Mouse (Mus musculus): ENCODE measurements around the gene Stmn1.

Stmn1 gene

GRCm38 (mm10) chr4:134457130-134457825, 10.8 kb upstream of the Stmn1 start:
- in situ Hi-C loops (cut with MboI; ENCODE audit: unreplicated experiment in 2 of 2) = no loop called here

DNA sequence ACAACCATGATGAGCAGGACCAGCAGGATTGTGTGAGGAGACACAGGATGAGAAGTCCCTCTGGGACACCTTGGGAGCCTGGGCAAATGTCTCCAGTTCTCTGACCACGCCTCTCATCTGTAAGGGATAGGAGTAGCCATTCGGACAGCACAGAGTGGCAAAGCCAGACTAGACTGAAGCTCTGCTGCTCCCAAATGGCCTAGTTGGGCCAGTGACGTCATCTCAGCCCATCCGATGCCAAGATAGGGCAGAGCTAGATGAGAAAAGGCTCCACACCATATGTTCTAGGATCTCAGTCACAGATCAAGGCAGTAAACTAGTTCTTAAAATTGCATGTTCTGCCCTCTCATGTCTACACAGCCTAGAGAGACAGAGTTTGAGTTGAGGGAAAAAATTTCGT, 9.3 kb upstream of the Stmn1 start:
- in situ Hi-C loops (cut with MboI; ENCODE audit: unreplicated experiment in 2 of 2) = no loop called here

DNA sequence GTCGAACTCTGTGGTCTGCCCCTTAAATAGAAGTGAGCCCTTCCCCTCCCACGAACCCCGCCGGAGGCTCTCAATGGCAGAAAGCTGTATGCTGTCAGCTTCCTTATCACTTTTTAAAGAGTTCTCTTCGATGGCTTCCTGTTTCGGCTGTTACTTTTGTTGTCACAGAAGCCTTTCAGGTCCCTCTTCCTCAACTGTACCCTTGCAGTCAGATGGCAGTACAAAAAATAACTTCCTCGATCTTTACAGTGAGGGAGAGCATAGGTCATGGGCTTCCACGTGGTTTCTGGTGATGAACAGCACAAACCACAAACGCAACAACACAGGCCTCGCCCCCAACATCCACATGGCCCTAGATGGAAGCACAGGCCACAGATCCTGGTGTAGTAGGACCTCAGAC, 7.8 kb upstream of the Stmn1 start:
- in situ Hi-C loops (cut with MboI; ENCODE audit: unreplicated experiment in 2 of 2) = no loop called here

- in situ Hi-C loops (cut with MboI; ENCODE audit: unreplicated experiment in 2 of 2) = no loop called here
These were observed 6.9 kb upstream of the Stmn1 start for GRCm38 (mm10) chr4:134461252-134461651.

- in situ Hi-C loops (cut with MboI; ENCODE audit: unreplicated experiment in 2 of 2) = no loop called here
These were observed 2.3 kb upstream of the Stmn1 start for GRCm38 (mm10) chr4:134465789-134466188.

DNA sequence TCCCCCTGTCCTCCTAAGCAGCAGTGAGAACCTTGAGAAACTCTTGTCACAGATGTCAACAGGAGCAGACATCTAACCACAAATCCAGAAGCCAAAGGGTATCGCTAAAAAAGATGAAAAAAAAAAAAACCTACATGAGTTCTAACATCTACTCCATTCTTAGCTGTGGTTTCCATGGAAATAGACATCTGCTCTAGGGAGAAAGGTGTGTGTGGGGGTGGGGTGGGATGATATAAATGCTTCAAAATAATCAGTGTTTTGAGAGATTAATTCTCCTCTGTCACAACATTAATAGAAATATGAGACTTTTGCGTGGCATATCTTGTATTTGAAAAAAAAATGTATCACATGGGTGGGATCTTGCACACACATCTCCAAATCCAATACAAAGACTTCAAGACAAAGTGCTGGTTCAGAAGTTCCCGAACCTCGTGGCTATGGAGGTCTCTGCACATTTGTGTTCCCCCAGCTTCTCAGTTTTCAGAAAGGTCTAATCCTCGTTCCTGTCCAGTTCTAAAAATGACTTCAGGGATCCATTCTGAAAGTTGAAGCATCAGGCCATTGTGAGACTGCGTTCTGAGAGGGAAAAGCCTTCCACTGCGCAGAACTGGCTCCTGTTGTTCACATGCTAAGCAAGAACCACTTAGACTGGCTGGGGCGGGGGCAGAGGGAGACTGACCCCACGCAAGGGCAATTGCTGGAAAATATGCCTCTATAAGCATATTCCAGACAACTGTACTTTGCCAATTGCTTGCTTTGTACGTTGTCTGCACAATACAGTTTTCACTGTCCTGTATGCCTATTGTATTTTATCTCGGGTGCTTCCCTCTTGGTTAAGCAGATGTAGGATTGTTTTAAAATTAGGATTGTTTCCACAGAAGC, 1.5 kb upstream of the Stmn1 start:
- in situ Hi-C loops (cut with MboI; ENCODE audit: unreplicated experiment in 2 of 2) = no loop called here

DNA sequence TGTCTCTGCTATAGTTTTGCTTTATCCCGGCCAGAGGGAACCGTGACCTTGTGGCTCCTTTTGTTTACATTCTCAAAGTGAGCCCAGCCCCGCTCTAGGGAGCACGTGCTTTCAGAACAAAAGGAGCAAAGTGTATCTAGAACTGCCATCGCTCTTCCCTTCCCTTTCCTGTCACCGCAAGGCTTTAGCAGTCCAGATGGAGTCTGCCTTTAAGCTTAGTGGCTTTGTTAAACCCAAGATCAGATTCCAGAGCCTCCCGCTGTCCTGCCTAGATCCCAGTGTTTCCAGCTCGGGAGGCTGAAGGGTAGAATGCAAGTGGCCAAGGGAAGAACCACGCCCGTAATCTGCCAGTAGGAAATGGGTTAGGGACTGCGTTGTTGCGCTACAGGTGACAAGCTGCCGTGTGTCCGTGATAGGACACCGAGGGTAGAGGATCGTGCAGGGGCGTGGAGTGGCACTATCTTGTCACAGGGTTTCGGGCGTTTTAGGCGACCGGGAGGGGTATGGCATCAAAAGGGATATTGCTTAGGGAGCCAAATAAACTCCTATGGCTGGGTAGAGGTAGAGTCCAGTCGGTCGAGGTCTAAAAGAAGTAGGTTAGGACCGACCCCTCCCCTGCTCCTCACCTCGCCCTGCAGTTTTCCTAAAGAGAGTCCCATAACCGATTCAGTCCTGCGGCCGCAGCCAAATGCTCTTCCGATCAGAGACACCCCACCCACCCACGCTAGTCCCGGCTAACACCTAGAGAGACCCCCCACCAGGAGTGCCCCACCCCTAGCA, 495 bp upstream of the Stmn1 start:
- in situ Hi-C loops (cut with MboI; ENCODE audit: unreplicated experiment in 2 of 2) = no loop called here

- in situ Hi-C loops (cut with MboI; ENCODE audit: unreplicated experiment in 2 of 2) = no loop called here
These were observed 602 bp downstream of the Stmn1 start for GRCm38 (mm10) chr4:134468578-134469266.

- in situ Hi-C loops (cut with MboI; ENCODE audit: unreplicated experiment in 2 of 2) = no loop called here
These were observed 1.2 kb downstream of the Stmn1 start for GRCm38 (mm10) chr4:134469341-134469796.

GRCm38 (mm10) chr4:134469985-134470384, 1.9 kb downstream of the Stmn1 start:
- in situ Hi-C loops (cut with MboI; ENCODE audit: unreplicated experiment in 2 of 2) = no loop called here

DNA sequence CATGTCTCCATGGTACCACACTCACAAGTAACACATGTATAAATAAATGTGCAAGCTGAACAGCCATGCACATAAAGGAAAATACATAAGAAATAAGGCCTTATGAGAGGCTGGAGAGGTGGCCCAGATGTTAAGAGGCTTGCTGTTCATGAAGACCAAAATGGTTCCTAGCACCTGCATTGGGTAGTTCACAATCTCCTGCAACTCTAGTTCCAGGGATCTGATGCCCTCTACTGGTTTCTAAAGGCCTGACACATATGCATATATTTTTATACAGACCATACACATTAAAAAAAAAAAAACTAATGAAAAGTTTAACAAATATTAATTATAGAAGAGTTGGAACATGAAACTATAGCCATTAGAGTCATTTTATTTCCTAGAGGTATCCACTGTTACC, 3.3 kb downstream of the Stmn1 start:
- in situ Hi-C loops (cut with MboI; ENCODE audit: unreplicated experiment in 2 of 2) = no loop called here

DNA sequence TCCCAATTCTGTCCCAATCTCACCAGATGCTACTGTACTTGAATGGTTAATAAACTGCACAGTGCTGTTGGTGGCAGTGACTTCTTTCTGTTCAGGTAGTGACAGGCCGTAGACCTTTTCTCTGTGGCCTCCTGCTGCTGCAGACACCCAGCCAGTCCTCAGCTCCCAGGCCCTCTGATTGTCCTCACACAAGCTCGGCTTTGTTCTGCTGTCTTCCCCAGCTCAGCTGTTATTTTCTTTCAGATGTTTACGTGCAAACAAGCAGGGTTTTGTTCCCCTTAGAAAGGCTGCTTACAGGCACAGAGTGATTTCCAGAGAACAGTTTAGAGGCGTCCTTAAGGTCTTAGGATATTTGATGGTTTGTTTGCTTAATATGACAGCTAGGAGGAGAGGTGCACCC, 5.6 kb downstream of the Stmn1 start:
- in situ Hi-C loops (cut with MboI; ENCODE audit: unreplicated experiment in 2 of 2) = no loop called here

DNA sequence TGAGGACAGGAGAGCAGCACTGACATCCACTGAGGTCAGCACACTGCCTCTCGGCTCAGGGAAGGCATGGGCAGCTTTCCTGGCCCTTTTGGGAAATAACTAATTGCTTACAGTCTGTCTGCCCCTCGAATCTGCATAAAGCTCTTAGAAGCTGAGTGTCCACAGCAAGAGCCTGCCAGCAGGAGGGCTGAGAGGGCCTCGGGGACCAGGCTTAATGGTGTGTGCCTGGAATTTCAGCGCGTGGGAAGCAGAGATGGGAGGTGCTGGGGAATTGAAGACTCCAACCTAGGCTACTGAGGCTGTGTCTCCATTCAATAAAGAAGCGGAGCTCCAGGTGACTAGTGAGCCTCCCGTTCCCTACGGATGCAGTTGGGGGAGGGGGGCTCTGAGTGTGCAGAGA, 6.1 kb downstream of the Stmn1 start:
- in situ Hi-C loops (cut with MboI; ENCODE audit: unreplicated experiment in 2 of 2) = no loop called here

DNA sequence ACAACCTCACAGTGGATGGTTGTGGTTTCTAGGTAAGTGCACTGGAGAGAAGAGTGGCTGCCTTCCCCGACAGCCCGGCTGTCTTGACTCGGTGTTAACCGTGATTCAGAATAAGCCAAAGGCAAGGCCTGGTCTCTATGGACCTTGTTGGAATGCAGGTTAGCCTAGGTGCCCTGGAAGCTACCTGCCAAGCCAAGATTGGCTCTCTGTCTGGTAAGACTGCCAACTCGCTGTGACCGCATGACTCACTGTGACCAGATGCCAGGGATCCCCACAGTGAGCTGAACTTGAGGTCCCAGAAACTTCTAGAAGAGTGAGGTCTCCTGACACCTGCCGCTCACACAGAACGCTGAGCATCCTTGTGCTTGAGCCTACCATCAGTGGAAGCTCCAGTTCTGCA, 8.8 kb downstream of the Stmn1 start:
- in situ Hi-C loops (cut with MboI; ENCODE audit: unreplicated experiment in 2 of 2) = loop anchor here (5.0 kb wide), 2 partner anchors 80 to 85 kb away; partner anchors contain the start of gene Pafah2 (in 1 of the 2)

DNA sequence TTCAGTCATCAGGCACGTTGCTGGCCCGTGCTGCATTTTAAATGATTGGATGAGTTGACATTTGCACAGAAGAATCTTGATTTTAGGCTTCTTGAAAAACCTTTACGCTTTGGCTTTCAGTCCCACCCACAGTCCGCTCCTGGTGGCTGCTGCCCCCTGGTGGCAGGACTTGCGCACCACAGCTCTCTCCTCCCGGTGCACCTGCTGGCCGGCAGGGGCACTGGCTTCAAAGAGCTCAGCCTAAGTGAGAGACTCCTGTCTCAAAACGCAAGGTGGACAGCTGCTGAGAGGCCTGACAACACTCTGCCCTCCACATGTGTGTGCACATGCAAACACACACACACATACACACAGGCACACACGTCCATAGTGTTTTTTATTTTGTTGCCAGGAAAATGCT, 9.9 kb downstream of the Stmn1 start:
- in situ Hi-C loops (cut with MboI; ENCODE audit: unreplicated experiment in 2 of 2) = loop anchor here (5.0 kb wide), 2 partner anchors 81 to 86 kb away; partner anchors contain the start of gene Pafah2 (in 1 of the 2)

- in situ Hi-C loops (cut with MboI; ENCODE audit: unreplicated experiment in 2 of 2) = loop anchor here (5.0 kb wide), 2 partner anchors 83 to 88 kb away; partner anchors contain the start of gene Pafah2 (in 1 of the 2)
These were observed 11.7 kb downstream of the Stmn1 start for GRCm38 (mm10) chr4:134479839-134480238.

- in situ Hi-C loops (cut with MboI; ENCODE audit: unreplicated experiment in 2 of 2) = no loop called here
These were observed 12.7 kb downstream of the Stmn1 start for GRCm38 (mm10) chr4:134480864-134481263.

DNA sequence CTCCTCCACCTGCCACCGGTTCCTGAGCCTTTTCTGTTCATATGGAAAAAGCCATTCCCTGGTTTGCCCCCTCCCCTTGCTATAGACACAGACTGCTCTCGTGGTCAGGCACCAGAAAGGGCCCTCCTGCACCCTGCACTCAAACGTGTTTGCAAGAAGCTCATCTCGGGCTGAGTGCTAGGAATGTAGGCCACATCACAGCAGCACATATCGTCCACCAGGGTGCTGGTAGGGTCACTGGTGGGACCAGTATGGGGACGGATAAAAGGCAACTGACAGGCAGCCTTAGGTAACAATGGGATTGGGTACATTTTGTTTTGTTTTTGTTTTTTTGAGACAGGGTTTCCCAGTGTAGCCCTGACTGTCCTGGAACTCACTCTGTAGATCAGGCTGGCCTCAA, 13.2 kb downstream of the Stmn1 start:
- in situ Hi-C loops (cut with MboI; ENCODE audit: unreplicated experiment in 2 of 2) = no loop called here

- in situ Hi-C loops (cut with MboI; ENCODE audit: unreplicated experiment in 2 of 2) = no loop called here
These were observed 14.3 kb downstream of the Stmn1 start for GRCm38 (mm10) chr4:134482442-134482841.

- in situ Hi-C loops (cut with MboI; ENCODE audit: unreplicated experiment in 2 of 2) = no loop called here
These were observed 15.1 kb downstream of the Stmn1 start for GRCm38 (mm10) chr4:134483078-134483688.
